Mouse (Mus musculus) bone marrow macrophage, adult 2 months (primary cell): ENCODE data around the gene Sh3yl1.

Experiments used
- CTCF ChIP-seq: IDR thresholded peaks from 2 replicates; pipeline ENCODE4 v1.5.1; 2012; ENCODE audit warnings: low read depth, mild to moderate bottlenecking, low read length, moderate library complexity
- POLR2A ChIP-seq: IDR thresholded peaks from 2 replicates; pipeline ENCODE4 v1.6.1; 2012; ENCODE audit warnings: mild to moderate bottlenecking, low read depth, low read length, borderline replicate concordance

DNA sequence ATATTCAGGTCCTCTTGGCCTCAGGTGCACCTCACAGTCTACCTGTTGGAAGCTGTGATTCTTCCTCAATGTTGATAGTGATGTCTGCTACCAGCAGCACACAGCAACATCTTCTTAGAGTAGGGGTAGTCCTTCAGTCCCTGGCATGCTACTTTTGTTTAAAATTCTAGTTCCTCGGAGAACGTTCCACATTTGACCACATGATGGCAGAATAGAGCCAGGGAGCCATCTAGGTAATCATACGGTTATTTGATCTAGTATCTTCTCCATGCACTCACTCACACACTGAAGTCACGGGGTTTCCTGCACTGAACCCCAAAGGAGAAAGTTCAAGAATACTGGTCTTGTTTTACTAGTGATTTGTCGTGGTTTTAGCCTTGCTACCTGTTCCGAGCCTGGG lies 96.7 kb downstream of the Sh3yl1 start:
- TF ChIP-seq POLR2A (no peak), CTCF (no peak)
